Mouse (Mus musculus) kidney, adult 9 months (tissue): ENCODE data around the gene Olfr804.

Source experiments
- DNase-seq: peaks from one replicate; pipeline ENCODE4 v3.0.0; 2022

Olfr804 gene

GRCm38 (mm10) chr10:129702910-129703309 is at the start of gene Olfr804:
Olfr804 (plus strand) TSS chr10:129703210.
- DNase-seq = no peak

GRCm38 (mm10) chr10:129657394-129657793 is 45.6 kb upstream of the Olfr804 start, which contains the start of gene Olfr800:
Olfr800 (plus strand) TSS chr10:129657694.
- no peak for DNase-seq

GRCm38 (mm10) chr10:129673765-129674164 is 29.2 kb upstream of the Olfr804 start, which contains the start of gene Olfr801:
Olfr801 (minus strand) TSS chr10:129673865.
- no peak for DNase-seq

- no peak for DNase-seq
Measured at GRCm38 (mm10) chr10:129688069-129688468, 14.9 kb upstream of the Olfr804 start, which contains the start of gene Olfr802. Olfr802 (minus strand) TSS chr10:129688169.

- no peak for DNase-seq
Measured at GRCm38 (mm10) chr10:129694186-129694585, 8.8 kb upstream of the Olfr804 start, which contains the start of gene Olfr803. Olfr803 (minus strand) TSS chr10:129694286.

GRCm38 (mm10) chr10:129729275-129729674 is 26.3 kb downstream of the Olfr804 start, which contains the start of gene Olfr805:
Olfr805 (minus strand) TSS chr10:129729375.
- no peak for DNase-seq

GRCm38 (mm10) chr10:129741821-129742220 is 38.8 kb downstream of the Olfr804 start, which contains the start of gene Olfr806:
Olfr806 (minus strand) TSS chr10:129741921.
- no peak for DNase-seq

GRCm38 (mm10) chr10:129757693-129758092 is 54.7 kb downstream of the Olfr804 start, which contains the start of gene Olfr807:
Olfr807 (minus strand) TSS chr10:129757793.
- no peak for DNase-seq
